Mouse (Mus musculus): Measurements from ENCODE around the gene Pou2f2. TPM values are rescaled to one million over a fixed set of nuclear protein-coding genes. Genes with fewer than 3 reads are reported as not detected.

Pou2f2 gene
- total and polyA plus RNA-seq, 3 experiments = 0.39 to 1.5 (median 0.64) TPM

GRCm38 (mm10) chr7:25089875-25090274, 89.7 kb downstream of the Pou2f2 start:
- H3K27ac ChIP-seq = no peak overlapping the region
- H3K36me3 ChIP-seq (ENCODE audit: control insufficient read depth, insufficient read depth, low read length) = peaks cover 2% of the 10 kb centered on the region; the same call in 1 of the 2 replicates
- no peak for DNase-seq
- TF ChIP-seq POLR2A (IDR thresholded peaks at IDR 0.05; ENCODE audit: insufficient read depth, low read depth, low read length) (no peak), EP300 (IDR thresholded peaks at IDR 0.05; ENCODE audit: insufficient read depth, low read depth, low read length) (no peak), CTCF (IDR thresholded peaks at IDR 0.05) (no peak)
- WGBS = 52% methylated on average over 10 of the region's 10 CpGs
- H3K27me3 ChIP-seq (ENCODE audit: control insufficient read depth, insufficient read depth, low read length) = 0 out of 2 replicates have a peak, but pooled peaks cover 1% of the 10 kb centered on the region
- H3K9ac ChIP-seq (ENCODE audit: low read depth, low read length) = no peak overlapping the region
- no peak overlapping the region for H3K4me3 ChIP-seq
- H3K4me1 ChIP-seq (ENCODE audit: control insufficient read depth, insufficient read depth, low read length) = peaks cover under 1% of the 10 kb centered on the region
- no peaks in the 10 kb centered on the region for H3K79me2 ChIP-seq (replicated peaks; ENCODE audit: control insufficient read depth, insufficient read depth, low read length)
- intact Hi-C loops (cut with DNase I) = no loop called here

GRCm38 (mm10) chr7:25088968-25089367, 90.6 kb downstream of the Pou2f2 start:
- Histone ChIP-seq H3K36me3 (ENCODE audit: control insufficient read depth, insufficient read depth, low read length) (peaks cover 5% of the 10 kb centered on the region; the same call in 1 of the 2 replicates), H3K9ac (ENCODE audit: low read depth, low read length) (no peak overlapping the region), H3K4me3 (no peak overlapping the region), H3K4me1 (ENCODE audit: control insufficient read depth, insufficient read depth, low read length) (peaks cover 1% of the 10 kb centered on the region), H3K27ac (no peak overlapping the region), H3K27me3 (ENCODE audit: control insufficient read depth, insufficient read depth, low read length) (0 out of 2 replicates have a peak, but pooled peaks cover 1% of the 10 kb centered on the region), H3K79me2 (replicated peaks; ENCODE audit: control insufficient read depth, insufficient read depth, low read length) (no peaks in the 10 kb centered on the region)
- no peak for TF ChIP-seq CTCF (IDR thresholded peaks at IDR 0.05)
- no peak for TF ChIP-seq EP300 (IDR thresholded peaks at IDR 0.05; ENCODE audit: insufficient read depth, low read depth, low read length)
- DNase-seq = no peak
- intact Hi-C loops (cut with DNase I) = no loop called here
- WGBS = 31% methylated on average over 11 of the region's 11 CpGs

GRCm38 (mm10) chr7:25088531-25088930, 91.0 kb downstream of the Pou2f2 start:
- WGBS = 30% methylated on average over 10 of the region's 10 CpGs
- no peak for DNase-seq
- Histone ChIP-seq H3K27ac (no peak overlapping the region), H3K79me2 (replicated peaks; ENCODE audit: control insufficient read depth, insufficient read depth, low read length) (no peaks in the 10 kb centered on the region), H3K4me1 (ENCODE audit: control insufficient read depth, insufficient read depth, low read length) (peaks cover 1% of the 10 kb centered on the region), H3K4me3 (no peak overlapping the region), H3K36me3 (ENCODE audit: control insufficient read depth, insufficient read depth, low read length) (peaks cover 7% of the 10 kb centered on the region; the same call in 1 of the 2 replicates), H3K27me3 (ENCODE audit: control insufficient read depth, insufficient read depth, low read length) (0 out of 2 replicates have a peak, but pooled peaks cover 1% of the 10 kb centered on the region), H3K9ac (ENCODE audit: low read depth, low read length) (no peak overlapping the region)
- intact Hi-C loops (cut with DNase I) = no loop called here
- TF ChIP-seq POLR2A (IDR thresholded peaks at IDR 0.05; ENCODE audit: insufficient read depth, low read depth, low read length) (no peak), CTCF (IDR thresholded peaks at IDR 0.05) (no peak), EP300 (IDR thresholded peaks at IDR 0.05; ENCODE audit: insufficient read depth, low read depth, low read length) (no peak)

GRCm38 (mm10) chr7:25087972-25088371, 91.6 kb downstream of the Pou2f2 start:
- H3K36me3 ChIP-seq (ENCODE audit: control insufficient read depth, insufficient read depth, low read length) = peaks cover 7% of the 10 kb centered on the region
- no peak overlapping the region for H3K27ac ChIP-seq
- peaks cover 1% of the 10 kb centered on the region for H3K4me1 ChIP-seq (ENCODE audit: control insufficient read depth, insufficient read depth, low read length)
- 73% methylated on average over 5 of the region's 5 CpGs for WGBS
- no peak for TF ChIP-seq CTCF (IDR thresholded peaks at IDR 0.05)
- no peak for TF ChIP-seq EP300 (IDR thresholded peaks at IDR 0.05; ENCODE audit: insufficient read depth, low read depth, low read length)
- TF ChIP-seq POLR2A (IDR thresholded peaks at IDR 0.05; ENCODE audit: insufficient read depth, low read depth, low read length) = no peak
- no peak for DNase-seq
- intact Hi-C loops (cut with DNase I) = no loop called here
- H3K27me3 ChIP-seq (ENCODE audit: control insufficient read depth, insufficient read depth, low read length) = 0 out of 2 replicates have a peak, but pooled peaks cover 1% of the 10 kb centered on the region
- no peak overlapping the region for H3K4me3 ChIP-seq
- no peak overlapping the region for H3K9ac ChIP-seq (ENCODE audit: low read depth, low read length)
- no peaks in the 10 kb centered on the region for H3K79me2 ChIP-seq (replicated peaks; ENCODE audit: control insufficient read depth, insufficient read depth, low read length)

- no peak overlapping the region for H3K9ac ChIP-seq (ENCODE audit: low read depth, low read length)
- intact Hi-C loops (cut with DNase I) = no loop called here
- H3K36me3 ChIP-seq (ENCODE audit: control insufficient read depth, insufficient read depth, low read length) = peaks cover 10% of the 10 kb centered on the region
- no peak overlapping the region for H3K4me3 ChIP-seq
- H3K27ac ChIP-seq = no peak overlapping the region
- no peaks in the 10 kb centered on the region for H3K27me3 ChIP-seq (ENCODE audit: control insufficient read depth, insufficient read depth, low read length)
- TF ChIP-seq POLR2A (IDR thresholded peaks at IDR 0.05; ENCODE audit: insufficient read depth, low read depth, low read length) (no peak), EP300 (IDR thresholded peaks at IDR 0.05; ENCODE audit: insufficient read depth, low read depth, low read length) (no peak), CTCF (IDR thresholded peaks at IDR 0.05) (no peak)
- H3K4me1 ChIP-seq (ENCODE audit: control insufficient read depth, insufficient read depth, low read length) = peaks cover 1% of the 10 kb centered on the region
- DNase-seq = no peak
- no peaks in the 10 kb centered on the region for H3K79me2 ChIP-seq (replicated peaks; ENCODE audit: control insufficient read depth, insufficient read depth, low read length)
- WGBS = 72% methylated on average over 10 of the region's 10 CpGs
Observed at GRCm38 (mm10) chr7:25087256-25087912, 92.1 kb downstream of the Pou2f2 start.

- H3K27ac ChIP-seq = no peak overlapping the region
- no peak overlapping the region for H3K9ac ChIP-seq (ENCODE audit: low read depth, low read length)
- TF ChIP-seq EP300 (IDR thresholded peaks at IDR 0.05; ENCODE audit: insufficient read depth, low read depth, low read length) = no peak
- peak; percentile 54 for TF ChIP-seq CTCF (IDR thresholded peaks at IDR 0.05)
- WGBS = 56% methylated on average over 3 of the region's 3 CpGs
- no peak overlapping the region for H3K4me3 ChIP-seq
- 0 out of 2 replicates have a peak, but pooled peaks cover 2% of the 10 kb centered on the region for H3K79me2 ChIP-seq (replicated peaks; ENCODE audit: control insufficient read depth, insufficient read depth, low read length)
- no peak for DNase-seq
- peaks cover 10% of the 10 kb centered on the region for H3K36me3 ChIP-seq (ENCODE audit: control insufficient read depth, insufficient read depth, low read length)
- no peaks in the 10 kb centered on the region for H3K27me3 ChIP-seq (ENCODE audit: control insufficient read depth, insufficient read depth, low read length)
- H3K4me1 ChIP-seq (ENCODE audit: control insufficient read depth, insufficient read depth, low read length) = peaks cover 1% of the 10 kb centered on the region
- intact Hi-C loops (cut with DNase I) = no loop called here
Observed at GRCm38 (mm10) chr7:25086656-25087055, 92.9 kb downstream of the Pou2f2 start.

All from heart, adult 2 months (tissue).